In genomic region chrX:144687742-144688141, GRCm38 (mm10) we compare ENCODE assay signal across 8 mouse cellular contexts. TPM values are rescaled to one million over a fixed set of nuclear protein-coding genes. Genes with fewer than 3 reads are reported as not detected.
A peak's percentile ranks its signal among the peaks of the same experiment; 100 is the strongest.
DNase-seq lines count a peak whose midpoint lies in the region; ATAC-seq lines count a peak whose summit lies in the region.

No protein-coding gene starts in this region.

- no peaks in the 10 kb centered on the region for H3K4me1 ChIP-seq in lung, embryonic 16.5 days (replicated peaks; ENCODE audit: control insufficient read depth, insufficient read depth, low read length)
- H3K4me1 ChIP-seq in intestine, embryonic 16.5 days (ENCODE audit: control insufficient read depth, insufficient read depth, low read length): no peaks in the 10 kb centered on the region
- no peaks in the 10 kb centered on the region for H3K4me1 ChIP-seq in neural tube, embryonic 15.5 days

- DNase-seq in cerebellum, postnatal 25 days: peak; percentile 22 to 27
- no peak for DNase-seq in cerebellum, adult 9-11 months
- no peak for DNase-seq in lung, postnatal 10 days
- no peak for DNase-seq in kidney, postnatal 10 days

- H3K4me2 ChIP-seq in lung, embryonic 16.5 days (ENCODE audit: low read depth, low read length): peak overlapping the region; percentile 72
- peak overlapping the region; percentile 76 for H3K4me2 ChIP-seq in intestine, embryonic 16.5 days (ENCODE audit: low read depth, low read length)
- H3K4me2 ChIP-seq in neural tube, embryonic 15.5 days: peak overlapping the region; percentile 67

- H3K27ac ChIP-seq in lung, embryonic 16.5 days (ENCODE audit: low read length): no peak overlapping the region
- H3K27ac ChIP-seq in intestine, embryonic 16.5 days (ENCODE audit: low read length): no peak overlapping the region
- no peak overlapping the region for H3K27ac ChIP-seq in neural tube, embryonic 15.5 days (replicated peaks)

- no peak overlapping the region for H3K9ac ChIP-seq in lung, embryonic 16.5 days (ENCODE audit: low read length)
- H3K9ac ChIP-seq in intestine, embryonic 16.5 days (ENCODE audit: low read depth, low read length): 0 out of 2 replicates have a peak overlapping the region, but pooled peaks have one; percentile 10
- H3K9ac ChIP-seq in neural tube, embryonic 15.5 days (replicated peaks): peak overlapping the region; percentile 30; the same call in 1 of the 2 replicates

- 33% methylated on average over 20 of the region's 20 CpGs for WGBS in lung, embryonic 16.5 days
- WGBS in intestine, embryonic 16.5 days: 18% methylated on average over 20 of the region's 20 CpGs
- WGBS in neural tube, embryonic 15.5 days: 32% methylated on average over 20 of the region's 20 CpGs

- no peak for ATAC-seq in lung, embryonic 16.5 days (ENCODE audit: low read depth)
- no peak for ATAC-seq in intestine, embryonic 16.5 days
- ATAC-seq in neural tube, embryonic 15.5 days (ENCODE audit: low FRiP score): peak; percentile 44; the same call in 1 of the 2 replicates
- ATAC-seq in megakaryocyte progenitor cell, adult 5-6 weeks (replicated peaks; ENCODE audit: poor library complexity): no peak

- H3K4me3 ChIP-seq in lung, embryonic 16.5 days (ENCODE audit: low read length): peak overlapping the region; percentile 50; the same call in 1 of the 2 replicates
- H3K4me3 ChIP-seq in intestine, embryonic 16.5 days (ENCODE audit: low read length): peak overlapping the region; percentile 14; the same call in 1 of the 2 replicates
- H3K4me3 ChIP-seq in neural tube, embryonic 15.5 days (replicated peaks): peak overlapping the region; percentile 47

- peaks cover 16% of the 10 kb centered on the region for H3K27me3 ChIP-seq in lung, embryonic 16.5 days (ENCODE audit: control insufficient read depth, insufficient read depth, low read depth, low read length)
- peaks cover 18% of the 10 kb centered on the region; the same call in 1 of the 2 replicates for H3K27me3 ChIP-seq in intestine, embryonic 16.5 days (replicated peaks; ENCODE audit: control insufficient read depth, insufficient read depth, low read length)
- H3K27me3 ChIP-seq in neural tube, embryonic 15.5 days (replicated peaks): peaks cover 17% of the 10 kb centered on the region; the same call in 1 of the 2 replicates

- H3K36me3 ChIP-seq in lung, embryonic 16.5 days (ENCODE audit: control insufficient read depth, insufficient read depth, low read length): no peaks in the 10 kb centered on the region
- H3K36me3 ChIP-seq in intestine, embryonic 16.5 days (ENCODE audit: control insufficient read depth, insufficient read depth, low read length): no peaks in the 10 kb centered on the region
- no peaks in the 10 kb centered on the region for H3K36me3 ChIP-seq in neural tube, embryonic 15.5 days

- H3K9me3 ChIP-seq in lung, embryonic 16.5 days (ENCODE audit: control insufficient read depth, low read length): no peaks in the 10 kb centered on the region
- H3K9me3 ChIP-seq in intestine, embryonic 16.5 days (ENCODE audit: control insufficient read depth, low read length): no peaks in the 10 kb centered on the region
- no peaks in the 10 kb centered on the region for H3K9me3 ChIP-seq in neural tube, embryonic 15.5 days (replicated peaks)

RNA-seq across cellular contexts. Expression of gene Trpc5, which starts 0.2 kb away (rescaled TPM):
- 0.08 TPM in 1 of 2 replicates, not detected in the other for polyA plus RNA-seq in lung, embryonic 16.5 days (2015; fragmentation: Nextera tagmentation; extraction: Ambion mirVana)
- polyA plus RNA-seq in intestine, embryonic 16.5 days (2015; fragmentation: Nextera tagmentation; extraction: Ambion mirVana): 0.06 and 0.10 TPM in 2 replicates
- 3.7 and 4.4 TPM in 2 replicates for polyA plus RNA-seq in neural tube, embryonic 15.5 days (2015; fragmentation: Nextera tagmentation; extraction: Ambion mirVana)
- not detected in 2 replicates for total RNA-seq in megakaryocyte progenitor cell, adult 5-6 weeks (2015)
- not detected in 2 replicates for total RNA-seq in megakaryocyte progenitor cell, adult 5-6 weeks (2017)

RNA-seq across cellular contexts. Expression of gene Rtl4, which starts 1.0 kb away (rescaled TPM):
- 0.11 and 0.14 TPM in 2 replicates for polyA plus RNA-seq in lung, embryonic 16.5 days (2015; fragmentation: Nextera tagmentation; extraction: Ambion mirVana)
- polyA plus RNA-seq in intestine, embryonic 16.5 days (2015; fragmentation: Nextera tagmentation; extraction: Ambion mirVana): 0.28 and 0.37 TPM in 2 replicates
- polyA plus RNA-seq in neural tube, embryonic 15.5 days (2015; fragmentation: Nextera tagmentation; extraction: Ambion mirVana): 1.1 and 1.8 TPM in 2 replicates
- total RNA-seq in megakaryocyte progenitor cell, adult 5-6 weeks (2015): not detected in 2 replicates
- total RNA-seq in megakaryocyte progenitor cell, adult 5-6 weeks (2017): not detected in 2 replicates

Comparison
In these comparisons a context has a peak if more than half of its experiments do, and no peak if none do; other contexts are left out.
1. DNase-seq: peak in cerebellum, postnatal 25 days (2 of 2); none in cerebellum, adult 9-11 months (single experiment), lung, postnatal 10 days (single experiment) and kidney, postnatal 10 days (single experiment).
2. Peak in every context shown above with its lines, with median percentiles within 50 percentile points of each other: H3K4me2 ChIP-seq and H3K4me3 ChIP-seq.